Mouse (Mus musculus): ENCODE measurements around the gene AL732309.1. TPM values are rescaled to one million over a fixed set of nuclear protein-coding genes. Genes with fewer than 3 reads are reported as not detected.

Gene AL732309.1
- polyA plus RNA-seq, 1 experiment from 2014 or later: 6.6 TPM

GRCm38 (mm10) chr2:25217666-25218065 lies 29.0 kb downstream of the AL732309.1 start:
- Histone ChIP-seq H3K4me1 (ENCODE audit: control insufficient read depth, insufficient read depth, low read length) (no peaks in the 10 kb centered on the region), H3K4me3 (ENCODE audit: low read depth, low read length) (no peak overlapping the region), H3K36me3 (ENCODE audit: control insufficient read depth, insufficient read depth, low read length) (no peaks in the 10 kb centered on the region), H3K27me3 (ENCODE audit: control insufficient read depth, insufficient read depth, low read length) (no peaks in the 10 kb centered on the region), H3K4me2 (ENCODE audit: low read depth) (no peak overlapping the region), H3K9me3 (ENCODE audit: control insufficient read depth, low read length) (no peaks in the 10 kb centered on the region), H3K27ac (ENCODE audit: low read depth, low read length) (no peak overlapping the region), H3K9ac (ENCODE audit: low read length) (no peak overlapping the region)
- DNase-seq (ENCODE audit: low spot score): no peak
- ATAC-seq (ENCODE audit: insufficient read depth, low FRiP score, low TSS enrichment): no peak
- WGBS: 60% methylated on average over 2 of the region's 2 CpGs

- Histone ChIP-seq H3K36me3 (ENCODE audit: control insufficient read depth, insufficient read depth, low read length) (no peaks in the 10 kb centered on the region), H3K4me2 (ENCODE audit: low read depth) (no peak within 1 kb of the TSS), H3K27me3 (ENCODE audit: control insufficient read depth, insufficient read depth, low read length) (no peaks in the 10 kb centered on the region), H3K4me1 (ENCODE audit: control insufficient read depth, insufficient read depth, low read length) (peaks cover 10% of the 10 kb centered on the region), H3K4me3 (ENCODE audit: low read depth, low read length) (no peak within 1 kb of the TSS), H3K9ac (ENCODE audit: low read length) (no peak within 1 kb of the TSS), H3K9me3 (ENCODE audit: control insufficient read depth, low read length) (no peaks in the 10 kb centered on the region), H3K27ac (ENCODE audit: low read depth, low read length) (no peak within 1 kb of the TSS)
- ATAC-seq (ENCODE audit: insufficient read depth, low FRiP score, low TSS enrichment) (no peak), DNase-seq (ENCODE audit: low spot score) (no peak)
- 85% methylated on average over 3 of the region's 3 CpGs for WGBS
Observed at GRCm38 (mm10) chr2:25214444-25214843, 32.2 kb downstream of the AL732309.1 start, which contains the start of gene Stpg3. Gene Stpg3 (minus strand): TSS chr2:25214637.

- 64% methylated on average over 23 of the region's 23 CpGs for WGBS
- no peaks in the 10 kb centered on the region for H3K27me3 ChIP-seq (ENCODE audit: control insufficient read depth, insufficient read depth, low read length)
Observed at GRCm38 (mm10) chr2:25213266-25213865, 33.3 kb downstream of the AL732309.1 start.

GRCm38 (mm10) chr2:25211121-25211670 lies 35.5 kb downstream of the AL732309.1 start, which contains the start of gene Nelfb:
Gene Nelfb (minus strand): TSS chr2:25211489.
- peak; percentile 91 for DNase-seq (ENCODE audit: low spot score)
- WGBS: under 1% methylated on average over 44 of the region's 44 CpGs

More at GRCm38 (mm10) chr2:25213266-25213865, 33.3 kb downstream of the AL732309.1 start:
- Histone ChIP-seq H3K4me3 (ENCODE audit: low read depth, low read length) (no peak overlapping the region), H3K9ac (ENCODE audit: low read length) (no peak overlapping the region), H3K4me2 (ENCODE audit: low read depth) (no peak overlapping the region), H3K4me1 (ENCODE audit: control insufficient read depth, insufficient read depth, low read length) (peaks cover 10% of the 10 kb centered on the region), H3K36me3 (ENCODE audit: control insufficient read depth, insufficient read depth, low read length) (no peaks in the 10 kb centered on the region), H3K27ac (ENCODE audit: low read depth, low read length) (no peak overlapping the region), H3K9me3 (ENCODE audit: control insufficient read depth, low read length) (no peaks in the 10 kb centered on the region)
- no peak for ATAC-seq (ENCODE audit: insufficient read depth, low FRiP score, low TSS enrichment)
- no peak for DNase-seq (ENCODE audit: low spot score)

GRCm38 (mm10) chr2:25210686-25211085 lies 36.0 kb downstream of the AL732309.1 start:
- no peak for ATAC-seq (ENCODE audit: insufficient read depth, low FRiP score, low TSS enrichment)
- Histone ChIP-seq H3K36me3 (ENCODE audit: control insufficient read depth, insufficient read depth, low read length) (peaks cover 5% of the 10 kb centered on the region), H3K27me3 (ENCODE audit: control insufficient read depth, insufficient read depth, low read length) (no peaks in the 10 kb centered on the region), H3K4me3 (ENCODE audit: low read depth, low read length) (peak overlapping the region; percentile 87), H3K4me1 (ENCODE audit: control insufficient read depth, insufficient read depth, low read length) (peaks cover 10% of the 10 kb centered on the region), H3K9me3 (ENCODE audit: control insufficient read depth, low read length) (no peaks in the 10 kb centered on the region), H3K9ac (ENCODE audit: low read length) (peak overlapping the region; percentile 92), H3K27ac (ENCODE audit: low read depth, low read length) (peak overlapping the region; percentile 78), H3K4me2 (ENCODE audit: low read depth) (peak overlapping the region; percentile 91)
- no peak for DNase-seq (ENCODE audit: low spot score)
- under 1% methylated on average over 24 of the region's 24 CpGs for WGBS

More at GRCm38 (mm10) chr2:25211121-25211670, 35.5 kb downstream of the AL732309.1 start, which contains the start of gene Nelfb:
- Histone ChIP-seq H3K4me3 (ENCODE audit: low read depth, low read length) (peak within 1 kb of the TSS; percentile 87), H3K9me3 (ENCODE audit: control insufficient read depth, low read length) (no peaks in the 10 kb centered on the region), H3K36me3 (ENCODE audit: control insufficient read depth, insufficient read depth, low read length) (no peaks in the 10 kb centered on the region), H3K4me2 (ENCODE audit: low read depth) (peak within 1 kb of the TSS; percentile 91), H3K4me1 (ENCODE audit: control insufficient read depth, insufficient read depth, low read length) (peaks cover 10% of the 10 kb centered on the region), H3K9ac (ENCODE audit: low read length) (peak within 1 kb of the TSS; percentile 92), H3K27ac (ENCODE audit: low read depth, low read length) (peak within 1 kb of the TSS; percentile 78), H3K27me3 (ENCODE audit: control insufficient read depth, insufficient read depth, low read length) (no peaks in the 10 kb centered on the region)
- peak; percentile 93 for ATAC-seq (ENCODE audit: insufficient read depth, low FRiP score, low TSS enrichment)

GRCm38 (mm10) chr2:25207593-25207992 lies 39.1 kb downstream of the AL732309.1 start:
- H3K4me3 ChIP-seq (ENCODE audit: low read depth, low read length): no peak overlapping the region
- no peaks in the 10 kb centered on the region for H3K27me3 ChIP-seq (ENCODE audit: control insufficient read depth, insufficient read depth, low read length)
- H3K27ac ChIP-seq (ENCODE audit: low read depth, low read length): no peak overlapping the region
- H3K4me1 ChIP-seq (ENCODE audit: control insufficient read depth, insufficient read depth, low read length): peaks cover 10% of the 10 kb centered on the region
- H3K36me3 ChIP-seq (ENCODE audit: control insufficient read depth, insufficient read depth, low read length): peaks cover 17% of the 10 kb centered on the region
- DNase-seq (ENCODE audit: low spot score) (no peak), ATAC-seq (ENCODE audit: insufficient read depth, low FRiP score, low TSS enrichment) (no peak)
- H3K4me2 ChIP-seq (ENCODE audit: low read depth): no peak overlapping the region
- H3K9me3 ChIP-seq (ENCODE audit: control insufficient read depth, low read length): no peaks in the 10 kb centered on the region
- WGBS: 74% methylated on average over 1 of the region's 1 CpGs
- H3K9ac ChIP-seq (ENCODE audit: low read length): no peak overlapping the region

- peaks cover 22% of the 10 kb centered on the region for H3K36me3 ChIP-seq (ENCODE audit: control insufficient read depth, insufficient read depth, low read length)
- ATAC-seq (ENCODE audit: insufficient read depth, low FRiP score, low TSS enrichment) (no peak), DNase-seq (ENCODE audit: low spot score) (no peak)
Observed at GRCm38 (mm10) chr2:25203631-25204214, 42.9 kb downstream of the AL732309.1 start.

GRCm38 (mm10) chr2:25200631-25201030 lies 46.0 kb downstream of the AL732309.1 start:
- 91% methylated on average over 2 of the region's 2 CpGs for WGBS
- Histone ChIP-seq H3K4me3 (ENCODE audit: low read depth, low read length) (no peak overlapping the region), H3K27me3 (ENCODE audit: control insufficient read depth, insufficient read depth, low read length) (peaks cover 13% of the 10 kb centered on the region), H3K4me1 (ENCODE audit: control insufficient read depth, insufficient read depth, low read length) (no peaks in the 10 kb centered on the region), H3K9ac (ENCODE audit: low read length) (no peak overlapping the region), H3K27ac (ENCODE audit: low read depth, low read length) (no peak overlapping the region), H3K36me3 (ENCODE audit: control insufficient read depth, insufficient read depth, low read length) (peaks cover 17% of the 10 kb centered on the region), H3K4me2 (ENCODE audit: low read depth) (no peak overlapping the region), H3K9me3 (ENCODE audit: control insufficient read depth, low read length) (no peaks in the 10 kb centered on the region)
- ATAC-seq (ENCODE audit: insufficient read depth, low FRiP score, low TSS enrichment) (no peak), DNase-seq (ENCODE audit: low spot score) (no peak)

More at GRCm38 (mm10) chr2:25203631-25204214, 42.9 kb downstream of the AL732309.1 start:
- H3K27me3 ChIP-seq (ENCODE audit: control insufficient read depth, insufficient read depth, low read length): no peaks in the 10 kb centered on the region
- H3K9me3 ChIP-seq (ENCODE audit: control insufficient read depth, low read length): no peaks in the 10 kb centered on the region
- H3K9ac ChIP-seq (ENCODE audit: low read length): no peak overlapping the region
- H3K4me1 ChIP-seq (ENCODE audit: control insufficient read depth, insufficient read depth, low read length): no peaks in the 10 kb centered on the region
- no peak overlapping the region for H3K4me3 ChIP-seq (ENCODE audit: low read depth, low read length)
- 71% methylated on average over 4 of the region's 4 CpGs for WGBS
- no peak overlapping the region for H3K4me2 ChIP-seq (ENCODE audit: low read depth)
- no peak overlapping the region for H3K27ac ChIP-seq (ENCODE audit: low read depth, low read length)
